Mouse (Mus musculus): ENCODE data around the gene Hnf1a. TPM values are rescaled to one million over a fixed set of nuclear protein-coding genes. Genes with fewer than 3 reads are reported as not detected.
"Not testable (repeated sequence)": the region's sequence is repeated elsewhere in the genome, so short reads cannot be mapped to it uniquely, and the experiment has no call there.

Gene Hnf1a
- polyA plus RNA-seq, 1 experiment from 2014 or later = 0.06 TPM

GRCm38 (mm10) chr5:114933206-114933605 lies 37.7 kb downstream of the Hnf1a start:
- 0 out of 2 replicates have a peak, but pooled peaks cover 5% of the 10 kb centered on the region for H3K4me1 ChIP-seq
- no peak overlapping the region for H3K4me2 ChIP-seq (replicated peaks)
- H3K9ac ChIP-seq = no peak overlapping the region
- no peaks in the 10 kb centered on the region for H3K27me3 ChIP-seq
- H3K36me3 ChIP-seq = no peaks in the 10 kb centered on the region
- H3K27ac ChIP-seq = no peak overlapping the region
- no peak for ATAC-seq (ENCODE audit: low FRiP score)
- H3K4me3 ChIP-seq = no peak overlapping the region
- 85% methylated on average over 8 of the region's 8 CpGs for WGBS
- no peaks in the 10 kb centered on the region for H3K9me3 ChIP-seq (replicated peaks)

GRCm38 (mm10) chr5:114931626-114932025 lies 39.3 kb downstream of the Hnf1a start:
- no peak overlapping the region for H3K27ac ChIP-seq

GRCm38 (mm10) chr5:114926753-114927152 lies 44.1 kb downstream of the Hnf1a start:
- H3K36me3 ChIP-seq = no peaks in the 10 kb centered on the region
- no peak overlapping the region for H3K4me3 ChIP-seq
- no peak for ATAC-seq (ENCODE audit: low FRiP score)
- H3K27me3 ChIP-seq = no peaks in the 10 kb centered on the region
- no peaks in the 10 kb centered on the region for H3K9me3 ChIP-seq (replicated peaks)
- H3K4me2 ChIP-seq (replicated peaks) = no peak overlapping the region
- H3K9ac ChIP-seq = no peak overlapping the region
- 0 out of 2 replicates have a peak, but pooled peaks cover 5% of the 10 kb centered on the region for H3K4me1 ChIP-seq
- no peak overlapping the region for H3K27ac ChIP-seq
- WGBS = 82% methylated on average over 9 of the region's 9 CpGs

More at GRCm38 (mm10) chr5:114931626-114932025, 39.3 kb downstream of the Hnf1a start:
- no peak overlapping the region for H3K4me3 ChIP-seq
- H3K27me3 ChIP-seq = no peaks in the 10 kb centered on the region
- ATAC-seq (ENCODE audit: low FRiP score) = no peak
- 0 out of 2 replicates have a peak, but pooled peaks cover 5% of the 10 kb centered on the region for H3K4me1 ChIP-seq
- H3K36me3 ChIP-seq = no peaks in the 10 kb centered on the region
- H3K9me3 ChIP-seq (replicated peaks) = no peaks in the 10 kb centered on the region
- H3K9ac ChIP-seq = no peak overlapping the region
- WGBS = 58% methylated on average over 5 of the region's 5 CpGs
- no peak overlapping the region for H3K4me2 ChIP-seq (replicated peaks)

DNA sequence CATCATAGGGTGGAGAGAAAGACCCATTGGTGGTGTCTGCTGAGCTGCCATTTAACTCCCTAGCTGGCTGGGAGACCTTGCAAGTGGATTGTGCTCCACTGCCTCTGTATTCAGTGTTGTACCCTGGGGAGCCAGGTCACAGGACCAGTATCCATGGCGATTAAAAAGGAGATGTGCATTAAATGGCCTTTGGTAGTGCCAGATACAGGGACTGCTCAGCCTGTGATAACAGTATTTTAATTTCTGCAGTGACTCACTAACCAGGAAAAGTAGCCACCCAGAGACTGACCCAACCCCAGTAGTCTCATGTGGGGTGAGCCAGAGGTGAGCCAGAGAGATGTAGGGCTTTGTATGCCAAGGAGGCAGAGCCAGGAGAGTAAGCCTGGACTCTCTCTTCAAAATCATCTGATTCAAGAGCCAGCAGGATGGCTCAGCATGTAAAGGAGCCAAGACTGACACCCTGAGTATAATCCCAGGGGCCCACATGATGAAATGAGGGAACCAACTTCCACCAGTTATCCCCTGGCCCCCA lies 44.7 kb downstream of the Hnf1a start:
- Histone ChIP-seq H3K4me3 (no peak overlapping the region), H3K4me1 (0 out of 2 replicates have a peak, but pooled peaks cover 5% of the 10 kb centered on the region), H3K9ac (no peak overlapping the region), H3K9me3 (replicated peaks) (no peaks in the 10 kb centered on the region), H3K4me2 (replicated peaks) (no peak overlapping the region), H3K27me3 (no peaks in the 10 kb centered on the region), H3K36me3 (no peaks in the 10 kb centered on the region), H3K27ac (no peak overlapping the region)
- WGBS = 53% methylated on average over 1 of the region's 1 CpGs
- no peak for ATAC-seq (ENCODE audit: low FRiP score)

DNA sequence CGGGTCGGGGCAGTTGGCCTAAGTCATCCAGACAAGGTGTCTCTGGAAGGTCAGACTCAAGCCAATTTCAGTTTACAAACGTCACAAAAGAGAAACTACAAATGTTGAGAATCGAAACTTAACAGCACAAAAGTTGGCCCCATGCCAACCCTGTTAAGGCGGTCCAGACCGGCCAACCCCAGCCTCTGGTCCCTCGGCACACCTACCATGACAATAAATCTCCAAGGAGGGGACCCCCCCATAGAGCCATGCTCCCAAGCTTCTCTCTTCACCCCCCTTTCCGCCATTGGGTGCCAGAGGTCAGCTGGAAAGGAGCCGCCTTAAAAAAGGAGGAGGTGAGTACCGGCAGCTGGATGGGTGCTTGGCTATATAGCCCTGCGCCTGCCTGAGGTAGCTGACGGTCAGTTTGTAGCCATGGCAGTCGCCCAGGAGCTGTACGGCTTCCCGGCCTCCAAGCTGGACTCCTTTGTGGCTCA lies 47.9 kb downstream of the Hnf1a start, which contains the start of gene Oasl1:
TSS of gene Oasl1 (plus strand) at position 243 of the 476 bp plus-strand sequence.
- H3K9me3 ChIP-seq (replicated peaks) = no peaks in the 10 kb centered on the region
- 59% methylated on average over 15 of the region's 15 CpGs for WGBS
- no peak within 1 kb of the TSS for H3K9ac ChIP-seq
- H3K4me1 ChIP-seq = 0 out of 2 replicates have a peak, but pooled peaks cover 5% of the 10 kb centered on the region
- H3K27ac ChIP-seq = no peak within 1 kb of the TSS
- H3K27me3 ChIP-seq = no peaks in the 10 kb centered on the region
- no peaks in the 10 kb centered on the region for H3K36me3 ChIP-seq
- no peak for ATAC-seq (ENCODE audit: low FRiP score)
- H3K4me2 ChIP-seq (replicated peaks) = peak within 1 kb of the TSS; percentile 18
- no peak within 1 kb of the TSS for H3K4me3 ChIP-seq

DNA sequence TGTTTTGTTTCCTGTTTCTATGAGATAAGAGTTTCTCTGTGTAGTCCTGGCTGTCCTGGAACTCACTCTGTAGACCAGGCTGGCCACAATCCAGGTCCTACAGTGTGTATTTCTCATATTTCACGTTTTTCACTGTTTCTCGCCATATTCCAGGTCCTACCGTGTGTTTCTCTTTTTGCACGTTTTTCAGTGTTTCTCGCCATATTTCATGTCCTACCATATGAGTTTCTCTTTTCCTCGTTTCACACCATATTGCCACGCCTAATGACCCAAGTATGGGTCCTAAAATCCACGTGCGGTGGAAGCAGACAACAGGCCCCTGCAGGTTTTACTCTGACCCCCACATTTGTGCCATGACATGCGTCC lies 48.5 kb downstream of the Hnf1a start:
- Histone ChIP-seq H3K9ac (no peak overlapping the region), H3K4me2 (replicated peaks) (no peak overlapping the region), H3K9me3 (replicated peaks) (no peaks in the 10 kb centered on the region), H3K4me3 (no peak overlapping the region), H3K4me1 (0 out of 2 replicates have a peak, but pooled peaks cover 5% of the 10 kb centered on the region), H3K36me3 (no peaks in the 10 kb centered on the region), H3K27ac (no peak overlapping the region), H3K27me3 (no peaks in the 10 kb centered on the region)
- no peak for ATAC-seq (ENCODE audit: low FRiP score)
- whole genome bisulfite sequencing = 63% methylated on average over 10 of the region's 10 CpGs

- no peaks in the 10 kb centered on the region for H3K9me3 ChIP-seq (replicated peaks)
- H3K27ac ChIP-seq = no peak overlapping the region
- 0 out of 2 replicates have a peak, but pooled peaks cover 5% of the 10 kb centered on the region for H3K4me1 ChIP-seq
- H3K36me3 ChIP-seq = no peaks in the 10 kb centered on the region
- H3K27me3 ChIP-seq = no peaks in the 10 kb centered on the region
- no peak overlapping the region for H3K4me3 ChIP-seq
- H3K9ac ChIP-seq = no peak overlapping the region
- ATAC-seq (ENCODE audit: low FRiP score) = no peak
- WGBS = 83% methylated on average over 19 of the region's 19 CpGs
- no peak overlapping the region for H3K4me2 ChIP-seq (replicated peaks)
These were observed 49.1 kb downstream of the Hnf1a start for GRCm38 (mm10) chr5:114921551-114922365.

- not testable (repeated sequence) for H3K9me3 ChIP-seq (replicated peaks); ATAC-seq (ENCODE audit: low FRiP score)
These were observed 53.5 kb downstream of the Hnf1a start for GRCm38 (mm10) chr5:114917357-114917756.

GRCm38 (mm10) chr5:114916777-114917176 lies 54.1 kb downstream of the Hnf1a start:
- Histone ChIP-seq H3K4me3 (no peak overlapping the region), H3K27ac (no peak overlapping the region), H3K4me1 (peaks cover 2% of the 10 kb centered on the region; the same call in 1 of the 2 replicates), H3K27me3 (no peaks in the 10 kb centered on the region), H3K9me3 (replicated peaks) (no peaks in the 10 kb centered on the region), H3K9ac (no peak overlapping the region), H3K4me2 (replicated peaks) (no peak overlapping the region), H3K36me3 (no peaks in the 10 kb centered on the region)
- ATAC-seq (ENCODE audit: low FRiP score) = no peak
- WGBS = 85% methylated on average over 4 of the region's 4 CpGs

More at GRCm38 (mm10) chr5:114917357-114917756, 53.5 kb downstream of the Hnf1a start:
- not testable (repeated sequence) for H3K9ac ChIP-seq; H3K4me3 ChIP-seq; H3K27ac ChIP-seq; H3K4me1 ChIP-seq; H3K36me3 ChIP-seq; H3K4me2 ChIP-seq (replicated peaks); H3K27me3 ChIP-seq
- 94% methylated on average over 5 of the region's 5 CpGs for WGBS

- no peak overlapping the region for H3K4me2 ChIP-seq (replicated peaks)
- H3K9me3 ChIP-seq (replicated peaks) = no peaks in the 10 kb centered on the region
- peaks cover 2% of the 10 kb centered on the region; the same call in 1 of the 2 replicates for H3K4me1 ChIP-seq
- WGBS = 86% methylated on average over 5 of the region's 5 CpGs
- H3K4me3 ChIP-seq = no peak overlapping the region
- no peak overlapping the region for H3K9ac ChIP-seq
- H3K36me3 ChIP-seq = no peaks in the 10 kb centered on the region
- ATAC-seq (ENCODE audit: low FRiP score) = no peak
- H3K27ac ChIP-seq = no peak overlapping the region
- no peaks in the 10 kb centered on the region for H3K27me3 ChIP-seq
These were observed 55.0 kb downstream of the Hnf1a start for GRCm38 (mm10) chr5:114915854-114916253.

- H3K27me3 ChIP-seq = no peaks in the 10 kb centered on the region
- no peak overlapping the region for H3K4me3 ChIP-seq
- H3K9me3 ChIP-seq (replicated peaks) = no peaks in the 10 kb centered on the region
- H3K9ac ChIP-seq = no peak overlapping the region
- H3K4me2 ChIP-seq (replicated peaks) = no peak overlapping the region
- WGBS = 80% methylated on average over 8 of the region's 8 CpGs
- no peak overlapping the region for H3K27ac ChIP-seq
- peaks cover 2% of the 10 kb centered on the region; the same call in 1 of the 2 replicates for H3K4me1 ChIP-seq
- ATAC-seq (ENCODE audit: low FRiP score) = no peak
- no peaks in the 10 kb centered on the region for H3K36me3 ChIP-seq
These were observed 56.0 kb downstream of the Hnf1a start for GRCm38 (mm10) chr5:114914855-114915254.

DNA sequence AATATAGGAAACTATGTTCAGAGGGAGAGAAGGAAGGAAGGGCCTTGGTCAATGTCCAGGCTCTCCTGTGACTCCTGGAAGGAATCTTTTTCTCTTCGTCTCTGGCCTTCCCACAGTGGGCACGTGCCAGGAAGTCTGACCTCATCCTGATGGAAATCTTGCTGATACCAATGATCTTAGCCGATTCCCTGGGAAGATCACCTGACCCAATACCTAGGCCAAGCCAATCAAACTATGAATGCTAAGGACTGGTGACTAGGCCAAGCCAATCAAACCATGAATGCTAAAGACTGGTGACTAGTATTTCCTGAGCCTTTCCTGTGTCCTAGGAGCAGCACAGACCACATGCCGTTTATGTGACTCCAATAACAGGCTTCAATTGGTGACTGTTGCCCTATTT lies 57.2 kb downstream of the Hnf1a start:
- no peak for ATAC-seq (ENCODE audit: low FRiP score)
- H3K36me3 ChIP-seq = no peaks in the 10 kb centered on the region
- WGBS = 77% methylated on average over 4 of the region's 4 CpGs

More for the DNA sequence above, 57.2 kb downstream of the Hnf1a start:
- Histone ChIP-seq H3K9me3 (replicated peaks) (no peaks in the 10 kb centered on the region), H3K27me3 (no peaks in the 10 kb centered on the region), H3K9ac (no peak overlapping the region), H3K4me3 (no peak overlapping the region), H3K4me1 (peaks cover 2% of the 10 kb centered on the region; the same call in 1 of the 2 replicates), H3K4me2 (replicated peaks) (no peak overlapping the region), H3K27ac (no peak overlapping the region)

Data from hindbrain, embryonic 12.5 days (tissue).